Mouse (Mus musculus): ENCODE measurements at regions not wholly inside any gene's neighbourhood (a gene's known extent, or its start where the extent isn't known, plus 50 kb on each side); places are given as distances from the start of the nearest gene placed in this dataset.

DNA sequence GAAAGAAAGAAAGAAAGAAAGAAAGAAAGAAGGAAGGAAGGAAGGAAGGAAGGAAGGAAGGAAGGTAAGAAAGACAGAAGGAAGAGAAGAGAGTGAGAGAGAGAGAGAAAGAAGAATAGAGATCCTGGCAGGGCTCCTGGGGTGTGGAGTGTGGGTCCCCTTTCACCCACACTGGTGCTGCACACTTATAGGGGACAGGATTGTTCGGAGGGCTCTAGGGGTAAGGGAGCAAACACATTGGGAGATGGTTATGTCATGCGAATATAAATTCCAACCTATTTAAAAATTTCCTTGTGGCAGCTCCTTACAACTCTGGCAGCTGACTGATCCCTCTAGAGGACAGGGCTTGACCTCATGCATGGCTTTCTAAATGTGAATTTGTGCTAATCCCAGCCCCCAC is 286.5 kb downstream of the Fgf9 start:
- Histone ChIP-seq H3K4me2 (ENCODE audit: low read length) (no peak overlapping the region), H3K36me3 (ENCODE audit: control insufficient read depth, insufficient read depth) (no peaks in the 10 kb centered on the region), H3K4me1 (replicated peaks; ENCODE audit: control insufficient read depth, insufficient read depth, low read length) (no peaks in the 10 kb centered on the region), H3K9me3 (ENCODE audit: control insufficient read depth, low read length) (no peaks in the 10 kb centered on the region), H3K9ac (replicated peaks; ENCODE audit: low read depth, low read length) (no peak overlapping the region), H3K4me3 (replicated peaks; ENCODE audit: low read length) (no peak overlapping the region), H3K27ac (ENCODE audit: low read length) (no peak overlapping the region), H3K27me3 (replicated peaks; ENCODE audit: control insufficient read depth, insufficient read depth, low read length) (no peaks in the 10 kb centered on the region)
- WGBS, result 80% methylated on average over 2 of the region's 2 CpGs
- no peak for ATAC-seq

- ATAC-seq, result no peak
- no peak overlapping the region for H3K9ac ChIP-seq (replicated peaks; ENCODE audit: low read depth, low read length)
These were observed 282.6 kb downstream of the Fgf9 start for GRCm38 (mm10) chr14:58352986-58353385.

GRCm38 (mm10) chr14:58336148-58336547 is 265.8 kb downstream of the Fgf9 start:
- no peaks in the 10 kb centered on the region; the same call in 1 of the 2 replicates for H3K9me3 ChIP-seq (ENCODE audit: control insufficient read depth, low read length)

More at GRCm38 (mm10) chr14:58352986-58353385, 282.6 kb downstream of the Fgf9 start:
- Histone ChIP-seq H3K27me3 (replicated peaks; ENCODE audit: control insufficient read depth, insufficient read depth, low read length) (no peaks in the 10 kb centered on the region), H3K4me2 (ENCODE audit: low read length) (no peak overlapping the region), H3K27ac (ENCODE audit: low read length) (no peak overlapping the region), H3K36me3 (ENCODE audit: control insufficient read depth, insufficient read depth) (no peaks in the 10 kb centered on the region), H3K4me3 (replicated peaks; ENCODE audit: low read length) (no peak overlapping the region), H3K9me3 (ENCODE audit: control insufficient read depth, low read length) (no peaks in the 10 kb centered on the region), H3K4me1 (replicated peaks; ENCODE audit: control insufficient read depth, insufficient read depth, low read length) (no peaks in the 10 kb centered on the region)

DNA sequence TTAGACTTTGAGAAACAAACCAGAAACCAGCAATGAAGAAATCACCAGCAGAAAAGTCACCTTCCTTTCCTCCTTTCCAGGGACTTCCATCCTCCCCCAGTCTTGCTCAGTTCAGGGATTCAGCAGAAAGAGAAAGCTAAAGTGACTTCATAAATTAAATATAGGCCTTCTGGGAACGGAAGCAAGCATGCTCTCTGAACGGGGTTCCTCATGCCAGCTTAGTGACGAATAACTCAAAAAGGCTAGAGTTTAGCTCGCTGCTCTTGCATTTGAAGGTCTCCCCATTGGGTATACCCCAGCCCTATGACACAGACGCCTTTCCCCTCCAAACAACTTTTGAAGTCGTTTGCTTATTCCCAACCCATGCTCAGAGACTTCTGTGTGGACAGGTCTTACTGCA is 252.8 kb downstream of the Fgf9 start:
- H3K27me3 ChIP-seq (replicated peaks; ENCODE audit: control insufficient read depth, insufficient read depth, low read length), result no peaks in the 10 kb centered on the region
- no peak overlapping the region for H3K27ac ChIP-seq (ENCODE audit: low read length)
- no peaks in the 10 kb centered on the region for H3K36me3 ChIP-seq (ENCODE audit: control insufficient read depth, insufficient read depth)
- H3K9me3 ChIP-seq (ENCODE audit: control insufficient read depth, low read length), result no peaks in the 10 kb centered on the region
- no peak overlapping the region for H3K9ac ChIP-seq (replicated peaks; ENCODE audit: low read depth, low read length)
- WGBS, result 87% methylated on average over 6 of the region's 6 CpGs
- H3K4me1 ChIP-seq (replicated peaks; ENCODE audit: control insufficient read depth, insufficient read depth, low read length), result no peaks in the 10 kb centered on the region
- no peak overlapping the region for H3K4me3 ChIP-seq (replicated peaks; ENCODE audit: low read length)
- H3K4me2 ChIP-seq (ENCODE audit: low read length), result no peak overlapping the region
- ATAC-seq, result no peak

More at GRCm38 (mm10) chr14:58336148-58336547, 265.8 kb downstream of the Fgf9 start:
- no peak overlapping the region for H3K4me2 ChIP-seq (ENCODE audit: low read length)
- H3K27me3 ChIP-seq (replicated peaks; ENCODE audit: control insufficient read depth, insufficient read depth, low read length), result no peaks in the 10 kb centered on the region
- no peak overlapping the region for H3K27ac ChIP-seq (ENCODE audit: low read length)
- WGBS, result 40% methylated on average over 14 of the region's 14 CpGs
- H3K36me3 ChIP-seq (ENCODE audit: control insufficient read depth, insufficient read depth), result no peaks in the 10 kb centered on the region
- no peak overlapping the region for H3K4me3 ChIP-seq (replicated peaks; ENCODE audit: low read length)
- ATAC-seq, result no peak
- no peak overlapping the region for H3K9ac ChIP-seq (replicated peaks; ENCODE audit: low read depth, low read length)
- no peaks in the 10 kb centered on the region for H3K4me1 ChIP-seq (replicated peaks; ENCODE audit: control insufficient read depth, insufficient read depth, low read length)

GRCm38 (mm10) chr14:58322461-58322860 is 252.1 kb downstream of the Fgf9 start:
- Histone ChIP-seq H3K4me3 (replicated peaks; ENCODE audit: low read length) (no peak overlapping the region), H3K4me1 (replicated peaks; ENCODE audit: control insufficient read depth, insufficient read depth, low read length) (no peaks in the 10 kb centered on the region), H3K36me3 (ENCODE audit: control insufficient read depth, insufficient read depth) (no peaks in the 10 kb centered on the region), H3K4me2 (ENCODE audit: low read length) (no peak overlapping the region), H3K27me3 (replicated peaks; ENCODE audit: control insufficient read depth, insufficient read depth, low read length) (no peaks in the 10 kb centered on the region), H3K9me3 (ENCODE audit: control insufficient read depth, low read length) (no peaks in the 10 kb centered on the region), H3K27ac (ENCODE audit: low read length) (no peak overlapping the region), H3K9ac (replicated peaks; ENCODE audit: low read depth, low read length) (no peak overlapping the region)
- ATAC-seq, result no peak
- 83% methylated on average over 4 of the region's 4 CpGs for WGBS

- no peaks in the 10 kb centered on the region for H3K9me3 ChIP-seq (ENCODE audit: control insufficient read depth, low read length)
- no peaks in the 10 kb centered on the region for H3K4me1 ChIP-seq (replicated peaks; ENCODE audit: control insufficient read depth, insufficient read depth, low read length)
- 85% methylated on average over 10 of the region's 10 CpGs for WGBS
- H3K4me3 ChIP-seq (replicated peaks; ENCODE audit: low read length), result no peak overlapping the region
- H3K4me2 ChIP-seq (ENCODE audit: low read length), result no peak overlapping the region
- H3K9ac ChIP-seq (replicated peaks; ENCODE audit: low read depth, low read length), result no peak overlapping the region
- H3K27ac ChIP-seq (ENCODE audit: low read length), result no peak overlapping the region
- ATAC-seq, result no peak
- no peaks in the 10 kb centered on the region for H3K36me3 ChIP-seq (ENCODE audit: control insufficient read depth, insufficient read depth)
- H3K27me3 ChIP-seq (replicated peaks; ENCODE audit: control insufficient read depth, insufficient read depth, low read length), result no peaks in the 10 kb centered on the region
These were observed 251.5 kb downstream of the Fgf9 start for GRCm38 (mm10) chr14:58321875-58322274.

DNA sequence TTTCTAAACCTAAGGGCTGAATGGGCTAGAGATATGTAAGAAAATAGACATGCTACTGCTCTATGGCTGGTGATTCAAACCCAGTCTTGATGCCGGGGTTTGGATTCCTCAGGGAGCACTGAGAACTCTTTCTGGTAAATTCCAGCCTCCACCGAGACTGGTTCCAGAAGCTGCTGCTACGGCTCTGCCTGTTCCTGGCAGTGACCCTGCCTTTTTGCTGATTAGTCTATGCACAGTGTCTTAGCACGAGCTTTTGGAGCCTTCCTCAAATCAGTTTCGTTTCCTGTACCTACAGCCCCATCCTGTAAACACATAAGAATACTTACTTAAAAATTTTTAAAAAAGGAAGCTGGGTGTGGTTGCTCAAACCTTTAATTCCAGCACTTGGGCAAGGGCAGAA is 250.9 kb downstream of the Fgf9 start:
- no peaks in the 10 kb centered on the region for H3K36me3 ChIP-seq (ENCODE audit: control insufficient read depth, insufficient read depth)
- no peak overlapping the region for H3K9ac ChIP-seq (replicated peaks; ENCODE audit: low read depth, low read length)
- H3K4me2 ChIP-seq (ENCODE audit: low read length), result no peak overlapping the region
- ATAC-seq, result no peak
- H3K9me3 ChIP-seq (ENCODE audit: control insufficient read depth, low read length), result no peaks in the 10 kb centered on the region
- no peak overlapping the region for H3K27ac ChIP-seq (ENCODE audit: low read length)
- H3K27me3 ChIP-seq (replicated peaks; ENCODE audit: control insufficient read depth, insufficient read depth, low read length), result no peaks in the 10 kb centered on the region
- no peak overlapping the region for H3K4me3 ChIP-seq (replicated peaks; ENCODE audit: low read length)
- H3K4me1 ChIP-seq (replicated peaks; ENCODE audit: control insufficient read depth, insufficient read depth, low read length), result no peaks in the 10 kb centered on the region
- WGBS, result 87% methylated on average over 5 of the region's 5 CpGs

GRCm38 (mm10) chr14:58317640-58318039 is 247.3 kb downstream of the Fgf9 start:
- H3K4me3 ChIP-seq (replicated peaks; ENCODE audit: low read length), result no peak overlapping the region
- WGBS, result 77% methylated on average over 3 of the region's 3 CpGs
- no peaks in the 10 kb centered on the region for H3K27me3 ChIP-seq (replicated peaks; ENCODE audit: control insufficient read depth, insufficient read depth, low read length)

DNA sequence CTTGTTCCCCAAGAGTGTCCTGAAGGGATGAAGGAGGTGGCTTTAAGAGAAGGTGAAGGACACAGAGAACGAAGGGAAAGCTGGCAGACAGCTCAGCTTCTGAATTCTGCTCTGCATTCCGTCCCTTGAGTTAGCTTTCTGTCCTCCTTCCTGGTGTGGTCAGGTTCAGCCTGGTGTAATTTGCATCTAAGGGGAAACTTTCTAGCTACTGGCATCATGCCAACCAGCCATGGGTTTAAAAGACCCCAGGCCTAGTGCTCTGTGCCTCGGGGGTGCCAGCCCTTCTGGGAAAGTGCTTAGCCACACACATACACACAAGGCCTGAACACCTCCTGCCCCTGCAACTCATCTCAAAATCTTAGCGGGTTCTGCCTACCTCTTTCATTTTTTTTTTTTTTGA is 246.9 kb downstream of the Fgf9 start:
- no peak overlapping the region for H3K4me2 ChIP-seq (ENCODE audit: low read length)

More at GRCm38 (mm10) chr14:58317640-58318039, 247.3 kb downstream of the Fgf9 start:
- no peaks in the 10 kb centered on the region for H3K9me3 ChIP-seq (ENCODE audit: control insufficient read depth, low read length)
- ATAC-seq, result no peak
- H3K4me1 ChIP-seq (replicated peaks; ENCODE audit: control insufficient read depth, insufficient read depth, low read length), result no peaks in the 10 kb centered on the region
- no peak overlapping the region for H3K4me2 ChIP-seq (ENCODE audit: low read length)
- no peak overlapping the region for H3K27ac ChIP-seq (ENCODE audit: low read length)
- no peak overlapping the region for H3K9ac ChIP-seq (replicated peaks; ENCODE audit: low read depth, low read length)
- H3K36me3 ChIP-seq (ENCODE audit: control insufficient read depth, insufficient read depth), result no peaks in the 10 kb centered on the region

DNA sequence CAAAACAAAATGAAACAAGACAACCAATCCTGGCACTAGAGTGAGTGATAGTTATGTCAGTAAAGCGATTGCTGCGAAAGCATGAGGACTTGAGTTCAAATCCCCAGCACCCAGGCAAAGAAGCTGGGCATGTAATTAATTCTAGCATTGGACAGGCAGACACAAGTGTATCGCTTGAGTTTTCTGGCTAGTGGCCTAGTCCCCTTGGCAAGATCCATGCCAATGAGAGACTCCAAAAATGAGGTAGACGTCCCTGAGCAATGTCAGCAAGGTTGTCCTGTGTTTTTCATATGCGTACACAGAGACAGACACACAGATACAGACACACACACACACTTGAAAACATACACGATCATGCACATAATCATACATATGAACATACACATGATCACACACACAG is 237.3 kb downstream of the Fgf9 start:
- Histone ChIP-seq H3K36me3 (ENCODE audit: control insufficient read depth, insufficient read depth) (no peaks in the 10 kb centered on the region), H3K9ac (replicated peaks; ENCODE audit: low read depth, low read length) (no peak overlapping the region), H3K27me3 (replicated peaks; ENCODE audit: control insufficient read depth, insufficient read depth, low read length) (no peaks in the 10 kb centered on the region), H3K4me2 (ENCODE audit: low read length) (no peak overlapping the region), H3K4me3 (replicated peaks; ENCODE audit: low read length) (no peak overlapping the region), H3K4me1 (replicated peaks; ENCODE audit: control insufficient read depth, insufficient read depth, low read length) (no peaks in the 10 kb centered on the region), H3K27ac (ENCODE audit: low read length) (no peak overlapping the region), H3K9me3 (ENCODE audit: control insufficient read depth, low read length) (no peaks in the 10 kb centered on the region)
- ATAC-seq, result no peak
- WGBS, result 80% methylated on average over 6 of the region's 6 CpGs

More for the DNA sequence above, 246.9 kb downstream of the Fgf9 start:
- no peak overlapping the region for H3K27ac ChIP-seq (ENCODE audit: low read length)
- ATAC-seq, result no peak
- no peak overlapping the region for H3K9ac ChIP-seq (replicated peaks; ENCODE audit: low read depth, low read length)
- H3K4me3 ChIP-seq (replicated peaks; ENCODE audit: low read length), result no peak overlapping the region
- no peaks in the 10 kb centered on the region for H3K27me3 ChIP-seq (replicated peaks; ENCODE audit: control insufficient read depth, insufficient read depth, low read length)
- no peaks in the 10 kb centered on the region for H3K36me3 ChIP-seq (ENCODE audit: control insufficient read depth, insufficient read depth)
- H3K9me3 ChIP-seq (ENCODE audit: control insufficient read depth, low read length), result no peaks in the 10 kb centered on the region
- H3K4me1 ChIP-seq (replicated peaks; ENCODE audit: control insufficient read depth, insufficient read depth, low read length), result no peaks in the 10 kb centered on the region
- WGBS, result 33% methylated on average over 4 of the region's 4 CpGs
